Mouse (Mus musculus) hindbrain, embryonic 10.5 days (tissue): ENCODE results near the gene Zfp987. TPM values are rescaled to one million over a fixed set of nuclear protein-coding genes. Genes with fewer than 3 reads are reported as not detected.
"Not testable (repeated sequence)": the region's sequence is repeated elsewhere in the genome, so short reads cannot be mapped to it uniquely, and the experiment has no call there.

ENCODE experiments used
- DNase-seq: peaks from one replicate; pipeline ENCODE4 v3.0.0-alpha.2; 2017; ENCODE audit warnings: low spot score
- H3K27ac ChIP-seq: fragments of 300-500 bp; sonication (generic); 2 replicates; pipeline ENCODE4 v1.5.1; 2016; ENCODE audit warnings: mild to moderate bottlenecking, moderate library complexity
- H3K27me3 ChIP-seq: fragments of 300-500 bp; sonication (generic); 2 replicates; pipeline ENCODE4 v1.6.1; 2016; ENCODE audit warnings: mild to moderate bottlenecking; ENCODE audit not compliant: poor library complexity, insufficient read depth, severe bottlenecking
- H3K36me3 ChIP-seq: fragments of 300-500 bp; sonication (generic); 2 replicates; pipeline ENCODE4 v1.6.1; 2016; ENCODE audit warnings: mild to moderate bottlenecking, moderate library complexity
- H3K4me1 ChIP-seq: fragments of 300-500 bp; sonication (generic); replicated peaks from 2 replicates; pipeline ENCODE4 v1.6.1; 2016; ENCODE audit warnings: mild to moderate bottlenecking
- H3K4me3 ChIP-seq: fragments of 300-500 bp; sonication (generic); 2 replicates; pipeline ENCODE4 v1.5.1; 2016; ENCODE audit warnings: mild to moderate bottlenecking, moderate library complexity
- H3K9me3 ChIP-seq: fragments of 300-500 bp; sonication (generic); 2 replicates; pipeline ENCODE4 v1.6.1; 2016; ENCODE audit warnings: mild to moderate bottlenecking, moderate library complexity
- WGBS: fragments of 180-500 bp; shearing (Covaris S2); methylation state at CpG from one replicate; pipeline ENCODE4 v1.1.7; 2016; 5-methylcytosine and 5-hydroxymethylcytosine counted together
- polyA plus RNA-seq: library from polyadenylated mRNA; unstranded; fragments of >200 nt; fragmentation: Nextera tagmentation; extraction: Ambion mirVana; gene quantifications from 2 replicates; pipeline ENCODE4 v1.2.1, GENCODE M21; 2016

The Zfp987 gene
- polyA plus RNA-seq, 1 experiment from 2014 or later: not detected

GRCm38 (mm10) chr4:146067594-146067993, 29.5 kb upstream of the Zfp987 start:
- peak; percentile 11 for DNase-seq
- H3K36me3 ChIP-seq, H3K4me1 ChIP-seq, H3K27me3 ChIP-seq, H3K27ac ChIP-seq: not testable (repeated sequence)
- 19% methylated on average over 55 of the region's 55 CpGs for WGBS
- Histone ChIP-seq H3K4me3 (peak overlapping the region; percentile 45), H3K9me3 (peaks cover 38% of the 10 kb centered on the region)

DNA sequence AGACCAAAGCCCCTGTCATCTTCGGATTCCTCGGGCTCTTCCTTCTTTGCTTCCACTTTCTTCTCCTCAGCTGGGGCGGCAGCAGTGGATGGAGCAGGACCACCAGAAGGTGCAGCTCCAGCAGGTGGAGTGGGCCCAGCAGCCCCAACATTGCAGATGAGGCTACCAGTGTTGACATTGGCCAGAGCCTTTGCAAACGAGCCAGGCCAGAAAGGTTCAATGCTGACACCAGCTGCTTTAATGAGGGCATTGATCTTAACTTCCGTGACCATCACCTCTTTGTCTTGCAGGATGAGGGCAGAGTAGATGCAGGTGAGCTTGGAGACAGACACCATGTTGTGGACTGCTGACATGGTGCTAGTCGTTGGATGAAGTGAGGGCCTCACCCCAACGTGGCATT, 23.8 kb upstream of the Zfp987 start:
- 80% methylated on average over 7 of the region's 7 CpGs for WGBS

DNA sequence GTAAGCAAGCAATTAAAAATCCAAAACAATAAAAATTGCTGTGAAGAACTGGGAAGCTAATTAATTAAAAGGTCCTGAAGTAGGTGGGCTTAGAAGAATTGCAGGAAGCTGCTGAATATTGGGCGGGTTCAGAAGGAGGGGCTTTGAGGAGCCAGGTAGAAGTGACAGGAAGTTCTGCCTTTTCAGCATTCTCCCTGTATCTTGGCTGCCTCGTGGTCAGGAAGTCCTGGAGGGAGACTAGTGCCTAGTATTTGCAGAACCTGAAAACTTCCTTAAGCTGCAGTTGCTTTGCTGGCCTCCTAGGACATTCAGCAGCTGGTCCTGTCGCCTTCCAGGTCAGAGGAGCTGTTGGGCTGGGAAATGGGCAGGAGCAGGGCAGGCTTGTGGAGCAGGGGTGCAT, 4.3 kb downstream of the Zfp987 start:
- H3K4me1 ChIP-seq, H3K9me3 ChIP-seq, H3K4me3 ChIP-seq, DNase-seq, H3K36me3 ChIP-seq, H3K27ac ChIP-seq, H3K27me3 ChIP-seq: not testable (repeated sequence)
- WGBS: 55% methylated on average over 3 of the region's 3 CpGs

More for the DNA sequence above, 23.8 kb upstream of the Zfp987 start:
- H3K27me3 ChIP-seq, H3K36me3 ChIP-seq, DNase-seq, H3K9me3 ChIP-seq, H3K4me3 ChIP-seq, H3K27ac ChIP-seq, H3K4me1 ChIP-seq: not testable (repeated sequence)

- H3K4me3 ChIP-seq, H3K9me3 ChIP-seq, H3K27ac ChIP-seq, H3K36me3 ChIP-seq, H3K4me1 ChIP-seq, DNase-seq, H3K27me3 ChIP-seq: not testable (repeated sequence)
- no CpG with 5 or more reads among the region's 6 CpGs for WGBS
Measured at GRCm38 (mm10) chr4:146156524-146156923, 59.4 kb downstream of the Zfp987 start, which contains the start of gene Zfp600. TSS of gene Zfp600 (plus strand) at chr4:146156824.

DNA sequence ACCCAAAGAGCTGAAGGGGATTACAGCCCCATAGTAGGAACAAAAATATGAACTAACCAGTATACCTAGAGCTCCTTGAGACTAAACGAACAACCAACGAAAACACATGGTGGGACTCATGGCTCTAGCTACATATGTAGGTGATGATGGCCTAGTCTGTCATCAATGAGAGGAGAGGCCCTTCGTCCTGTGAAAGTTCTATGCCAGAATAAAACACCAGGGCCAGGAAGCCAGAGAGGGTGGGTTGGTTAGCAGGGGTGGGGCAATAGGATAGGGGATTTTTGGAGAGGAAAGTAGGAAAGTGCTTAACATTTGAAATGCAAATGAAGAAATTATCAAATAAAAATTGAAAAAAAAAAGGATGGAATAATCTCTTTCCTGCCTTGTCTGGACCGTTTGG, 65.8 kb downstream of the Zfp987 start:
- H3K4me3 ChIP-seq, H3K27me3 ChIP-seq, H3K27ac ChIP-seq, DNase-seq, H3K4me1 ChIP-seq, H3K36me3 ChIP-seq: not testable (repeated sequence)
- WGBS: 73% methylated on average over 4 of the region's 4 CpGs
- H3K9me3 ChIP-seq: peaks cover 13% of the 10 kb centered on the region

GRCm38 (mm10) chr4:146167202-146167832, 70.2 kb downstream of the Zfp987 start:
- DNase-seq: not testable (repeated sequence)
- WGBS: 82% methylated on average over 3 of the region's 3 CpGs
- H3K9me3 ChIP-seq: peaks cover 25% of the 10 kb centered on the region

GRCm38 (mm10) chr4:146167879-146168532, 70.9 kb downstream of the Zfp987 start:
- H3K27ac ChIP-seq, H3K4me1 ChIP-seq, H3K36me3 ChIP-seq, H3K27me3 ChIP-seq, DNase-seq, H3K4me3 ChIP-seq: not testable (repeated sequence)
- peaks cover 23% of the 10 kb centered on the region for H3K9me3 ChIP-seq
- 83% methylated on average over 10 of the region's 10 CpGs for WGBS

More at GRCm38 (mm10) chr4:146167202-146167832, 70.2 kb downstream of the Zfp987 start:
- H3K4me3 ChIP-seq, H3K27ac ChIP-seq, H3K27me3 ChIP-seq, H3K36me3 ChIP-seq, H3K4me1 ChIP-seq: not testable (repeated sequence)

DNA sequence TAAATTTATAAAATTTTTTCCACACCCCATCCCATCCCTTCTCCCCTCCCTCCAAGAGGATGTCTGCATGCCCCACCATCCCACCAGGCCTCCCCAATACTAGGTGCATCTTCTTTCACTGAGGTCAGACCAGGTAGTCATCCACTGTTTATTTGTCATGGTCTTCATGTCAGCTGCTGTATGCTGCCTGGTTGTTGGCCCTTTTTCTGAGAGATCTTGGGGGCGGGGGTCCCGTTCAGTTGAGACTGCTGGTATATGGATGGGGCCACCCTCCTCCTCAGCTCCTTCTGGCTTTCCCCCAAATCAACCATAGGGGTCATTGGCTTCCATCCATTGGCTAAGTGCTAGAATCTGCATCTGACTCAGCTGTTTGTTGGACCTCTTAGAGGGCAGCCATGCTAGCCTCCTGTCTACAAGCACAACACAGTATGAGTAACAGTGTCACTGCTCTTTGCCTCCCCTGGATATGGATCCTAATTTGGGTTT, 71.7 kb downstream of the Zfp987 start:
- not testable (repeated sequence) for DNase-seq, H3K27ac ChIP-seq, H3K4me3 ChIP-seq, H3K27me3 ChIP-seq, H3K36me3 ChIP-seq, H3K4me1 ChIP-seq
- WGBS: no CpG with 5 or more reads among the region's 2 CpGs
- H3K9me3 ChIP-seq: peaks cover 30% of the 10 kb centered on the region

DNA sequence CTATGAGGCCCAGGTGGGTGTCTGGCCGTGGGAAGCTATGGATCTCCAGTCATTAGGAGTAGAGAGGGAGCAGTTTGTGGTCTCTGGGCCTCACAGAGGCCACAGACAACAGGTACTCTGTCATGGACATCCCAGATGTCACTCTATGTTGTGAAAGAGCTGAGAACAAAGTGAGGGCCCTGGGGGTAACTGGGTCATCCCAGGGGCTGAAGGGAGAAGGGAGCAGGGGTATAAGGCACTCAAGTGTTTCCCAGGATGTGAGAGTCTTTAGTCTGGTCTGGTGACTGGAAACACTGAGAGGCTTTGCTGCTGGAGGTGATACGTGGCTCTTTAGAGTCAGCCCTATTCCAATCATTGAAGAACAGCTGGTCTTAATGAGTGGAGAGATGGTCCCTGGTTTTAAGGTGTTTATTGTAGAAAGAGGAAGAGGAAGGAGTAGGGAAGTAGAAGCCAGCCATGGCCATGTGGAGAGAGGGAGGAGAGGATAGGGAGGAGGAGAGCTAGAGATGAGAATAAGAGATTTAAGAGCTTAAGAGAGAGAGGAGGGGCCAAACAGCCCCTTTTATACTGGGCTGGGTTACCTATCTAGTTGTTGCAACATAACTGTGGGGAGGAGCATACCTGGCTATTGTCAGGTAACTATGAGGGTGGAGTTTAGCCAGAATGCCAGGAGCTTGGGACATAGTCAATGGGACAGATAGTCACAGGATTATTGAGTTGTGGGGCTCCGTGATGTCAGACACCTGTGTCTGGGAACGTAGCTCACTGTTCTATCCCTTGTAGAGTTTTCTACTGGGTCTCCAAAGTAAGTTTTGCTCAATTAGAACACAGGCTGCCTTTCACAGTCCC, 76.5 kb downstream of the Zfp987 start:
- not testable (repeated sequence) for H3K4me3 ChIP-seq, H3K36me3 ChIP-seq, H3K27me3 ChIP-seq, H3K27ac ChIP-seq, H3K4me1 ChIP-seq
- DNase-seq: peak; percentile 2
- peaks cover 24% of the 10 kb centered on the region for H3K9me3 ChIP-seq
- WGBS: 73% methylated on average over 4 of the region's 4 CpGs

Other genes with a start within 250 kb of the Zfp987 start
- not detected in 2 replicates for gene Zfp986, start 228.5 kb upstream of the Zfp987 start, polyA plus RNA-seq
- not detected in 2 replicates for gene Zfp600, start 59.5 kb downstream of the Zfp987 start, polyA plus RNA-seq